Mouse (Mus musculus) frontal cortex, adult 2 months (tissue): Measurements from ENCODE around the gene Zranb3. TPM values are rescaled to one million over a fixed set of nuclear protein-coding genes. Genes with fewer than 3 reads are reported as not detected.

Experiments used
- DNase-seq, 2 experiments: peaks; one replicate each; pipeline ENCODE4 v3.0.0; 2022; ENCODE audit warnings: low spot score in 1 of 2; ENCODE audit errors: extremely low spot score in 1 of 2
- polyA plus RNA-seq: library from polyadenylated mRNA; depleted of rRNA; stranded (reverse); fragments of >200 nt; gene quantifications from 2 replicates; pipeline ENCODE4 v1.2.3, GENCODE M21; 2012; rRNA removed

Gene Zranb3
- polyA plus RNA-seq, 1 experiment, result 5.7 TPM

DNA sequence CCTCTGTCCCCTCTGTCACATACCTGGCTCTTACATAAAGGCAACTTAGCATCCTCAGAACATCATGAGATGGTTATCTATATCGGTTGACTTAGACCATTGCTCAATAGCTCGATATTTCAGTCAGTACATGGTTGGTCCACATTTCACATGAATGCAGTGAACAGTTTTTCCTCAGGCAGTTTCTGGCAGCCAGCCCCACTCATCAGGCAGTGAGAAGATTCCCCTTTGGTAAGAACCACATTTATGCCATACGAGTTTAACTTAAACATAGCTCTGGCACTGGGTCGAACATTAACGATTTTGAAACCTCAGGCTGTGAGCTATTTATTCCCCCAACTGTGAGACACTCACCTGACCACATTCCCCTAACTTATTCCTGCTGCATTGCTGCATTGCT is 154.1 kb downstream of the Zranb3 start:
- peak in 1 of 2 experiments; percentile 57 for DNase-seq

DNA sequence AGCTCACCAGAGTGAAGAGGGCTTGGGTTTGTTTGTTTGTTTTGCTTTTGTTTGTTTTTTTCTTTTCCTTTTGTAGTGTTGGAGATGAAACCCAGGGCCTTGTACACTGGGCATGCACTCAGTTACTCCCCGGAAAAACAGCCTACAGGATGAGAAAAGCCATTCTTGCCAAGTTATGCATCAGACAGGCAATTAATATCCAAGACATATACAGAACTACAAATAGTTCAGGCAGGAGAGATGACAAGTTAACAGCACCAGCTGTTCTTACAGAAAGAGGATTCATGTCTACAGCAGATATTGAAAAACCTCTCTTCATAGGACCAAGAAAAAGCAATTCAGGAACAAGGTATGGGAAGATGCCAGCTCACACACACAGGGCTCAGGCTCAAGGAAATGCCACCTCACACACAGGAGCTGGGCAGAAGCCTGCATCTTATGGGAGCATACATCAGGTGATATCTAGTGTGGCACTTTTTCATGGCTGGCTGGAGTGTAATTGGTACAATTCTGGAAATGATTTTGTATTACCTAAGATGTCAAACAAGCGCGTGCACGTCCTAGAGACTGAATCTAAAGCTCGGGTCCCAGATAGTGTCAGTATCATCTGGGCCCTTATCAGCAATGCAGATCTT is 156.1 kb downstream of the Zranb3 start:
- no peak for DNase-seq

GRCm38 (mm10) chr1:127945696-127946575 is 156.9 kb downstream of the Zranb3 start:
- no peak for DNase-seq

DNA sequence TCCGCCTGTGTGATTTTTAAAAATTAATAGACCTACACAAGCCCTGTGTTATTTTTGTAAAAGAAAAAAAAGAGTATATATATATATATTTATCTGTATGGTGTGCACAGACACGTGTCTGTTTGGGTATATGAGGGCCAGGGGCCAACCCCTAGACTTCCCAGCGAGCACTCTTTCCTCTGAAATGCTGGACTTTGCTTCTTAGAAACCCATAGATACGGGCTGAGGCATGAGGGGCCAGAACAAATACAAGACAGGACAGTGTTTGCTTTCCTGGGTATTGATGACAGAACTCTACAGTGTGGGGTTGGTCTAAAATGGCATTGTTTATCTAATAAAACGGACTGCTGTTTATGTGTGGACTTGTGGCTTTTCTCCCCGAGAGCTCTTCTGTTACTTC is 159.3 kb downstream of the Zranb3 start:
- DNase-seq, result no peak

DNA sequence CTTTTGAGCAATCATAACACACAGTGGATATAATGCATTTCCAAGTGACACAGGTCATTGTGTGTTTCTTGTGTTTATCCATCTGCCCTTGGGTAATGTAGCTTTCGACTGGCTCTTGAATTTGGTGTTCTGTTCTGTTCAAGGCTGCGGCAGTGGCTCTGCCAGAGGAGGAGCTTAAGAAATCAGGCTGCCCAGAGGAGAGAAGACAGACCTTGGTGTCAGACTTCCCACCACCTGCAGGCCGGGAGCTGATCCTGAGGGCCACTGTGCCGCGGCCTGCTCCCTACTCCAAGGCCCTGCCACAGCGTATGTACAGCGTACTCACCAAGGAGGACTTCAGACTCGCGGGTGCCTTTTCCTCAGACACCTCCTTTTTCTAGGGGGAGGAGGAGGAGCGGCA is 160.6 kb downstream of the Zranb3 start:
- no peak for DNase-seq

DNA sequence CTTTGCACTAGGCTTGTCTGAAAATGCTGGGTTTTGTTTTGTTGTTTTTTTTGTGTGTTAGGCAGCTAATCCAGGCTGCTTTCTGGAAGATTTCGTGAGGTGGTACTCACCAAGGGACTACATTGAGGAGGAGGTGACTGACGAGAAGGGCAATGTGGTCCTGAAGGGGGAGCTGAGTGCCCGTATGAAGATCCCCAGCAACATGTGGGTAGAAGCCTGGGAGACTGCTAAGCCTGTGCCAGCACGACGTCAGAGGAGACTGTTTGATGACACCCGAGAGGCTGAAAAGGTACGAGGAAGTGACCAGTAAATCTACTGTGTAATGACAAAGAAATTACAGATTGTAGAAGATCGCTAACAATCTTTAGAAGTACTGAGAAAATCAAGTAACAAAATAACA is 165.6 kb downstream of the Zranb3 start:
- DNase-seq, result peak in 1 of 2 experiments; percentile 41

GRCm38 (mm10) chr1:127934322-127934721 is 168.5 kb downstream of the Zranb3 start:
- peak; percentile 78 to 84 for DNase-seq

DNA sequence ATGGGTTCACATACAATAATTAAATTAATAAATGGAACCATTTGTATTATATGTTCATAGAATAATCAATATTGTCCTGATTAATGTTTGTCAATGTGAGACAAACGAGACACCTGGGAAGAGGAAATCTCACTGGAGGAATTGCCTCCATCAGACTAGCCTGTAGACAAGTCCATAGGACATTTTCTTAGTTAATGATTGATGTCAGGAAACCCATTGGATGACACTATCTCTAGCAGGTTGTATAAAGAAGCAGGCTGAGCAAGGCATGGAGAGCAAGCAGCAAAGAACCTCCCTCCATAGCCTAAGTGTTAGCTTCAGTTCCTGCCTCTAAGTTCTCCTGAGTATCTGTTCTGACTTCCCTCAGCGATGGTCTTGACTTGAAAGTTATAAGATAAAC is 169.4 kb downstream of the Zranb3 start:
- DNase-seq, result no peak

DNA sequence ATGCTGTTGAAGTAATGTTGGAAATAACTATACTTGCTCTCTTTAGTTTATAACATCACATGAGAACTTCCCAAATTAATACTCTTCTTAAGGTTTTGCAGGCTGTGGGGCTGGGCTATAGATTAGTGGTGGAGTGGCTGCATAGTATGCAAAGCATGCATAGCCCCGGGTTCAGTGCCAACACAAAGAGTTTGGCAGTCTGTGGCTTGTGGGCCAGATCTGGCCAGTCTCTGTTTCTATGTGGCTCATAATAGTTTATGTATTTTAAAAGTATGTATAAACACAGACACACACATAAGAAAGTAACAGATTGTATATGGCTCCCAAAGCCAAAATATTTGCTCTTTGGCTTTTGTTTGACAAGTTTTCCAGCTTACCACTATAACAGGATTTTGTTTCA is 187.0 kb downstream of the Zranb3 start:
- DNase-seq, result no peak

- no peak for DNase-seq
Measured at GRCm38 (mm10) chr1:127915316-127915715, 187.5 kb downstream of the Zranb3 start.

DNA sequence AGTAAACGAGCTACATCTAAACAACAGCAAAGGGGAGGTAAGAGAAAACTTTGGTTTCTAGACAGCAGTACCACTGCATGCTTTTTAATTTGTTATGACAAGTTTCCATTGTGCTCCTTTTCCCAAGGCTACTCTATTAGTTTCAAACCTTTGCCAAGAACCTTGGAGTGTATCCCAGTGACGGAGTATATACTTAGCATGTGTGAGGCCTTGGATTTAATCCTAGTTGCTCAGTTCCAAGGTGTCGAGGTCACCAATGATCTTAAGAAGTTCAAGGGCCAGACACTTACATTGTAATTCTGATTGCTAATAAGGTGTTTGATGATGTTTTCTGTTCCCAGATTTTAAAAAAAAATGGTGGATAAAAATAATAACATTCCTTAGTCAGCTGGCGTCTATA is 189.7 kb downstream of the Zranb3 start:
- no peak for DNase-seq

DNA sequence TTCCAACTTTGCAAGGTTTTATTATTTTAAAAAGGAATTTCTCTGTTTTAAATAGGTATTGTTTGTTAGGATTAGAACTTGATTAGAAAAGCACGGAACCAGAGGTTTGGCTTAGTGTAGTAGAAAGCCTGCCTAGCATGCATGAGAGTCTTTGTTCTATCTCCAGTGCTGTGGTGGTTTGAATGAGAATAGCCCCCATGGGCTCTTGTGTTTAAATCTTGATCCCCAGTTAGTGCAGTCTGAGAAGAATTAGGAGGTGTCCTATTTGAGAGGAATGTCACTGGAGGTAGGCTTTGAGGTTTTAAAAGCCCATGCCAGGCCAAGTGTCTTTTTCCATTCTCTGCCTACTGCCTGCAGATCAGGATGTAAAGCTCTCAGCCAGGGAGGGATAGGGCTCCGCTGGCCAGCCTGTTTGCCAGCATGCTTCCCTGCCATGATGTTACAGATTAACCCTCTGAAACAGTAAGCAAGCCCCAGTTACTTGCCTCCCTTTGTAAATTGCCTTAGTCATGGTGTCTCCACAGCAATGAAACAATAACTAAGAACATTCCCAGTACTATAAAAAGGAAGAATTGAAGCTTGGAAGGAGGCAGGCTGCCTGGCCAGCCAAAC is 198.0 kb downstream of the Zranb3 start:
- DNase-seq, result no peak

Other genes starting within 250 kb of the Zranb3 start
- 2.2 and 3.0 TPM in 2 replicates for gene Map3k19, start 248.0 kb downstream of the Zranb3 start, polyA plus RNA-seq
- gene Rab3gap1, start 234.3 kb downstream of the Zranb3 start, polyA plus RNA-seq, result 43.3 and 46.5 TPM in 2 replicates
- 352 and 375 TPM in 2 replicates for gene R3hdm1, start 254 bp upstream of the Zranb3 start, polyA plus RNA-seq
- gene Ubxn4, start 140.9 kb upstream of the Zranb3 start, polyA plus RNA-seq, result 43.4 and 45.9 TPM in 2 replicates
- 0.42 and 0.92 TPM in 2 replicates for gene Lct, start 225.3 kb upstream of the Zranb3 start, polyA plus RNA-seq